Mouse (Mus musculus) ZHBTc4 (cell line): ENCODE data around the gene Pde4a.

Source experiments
- DNase-seq: peaks from one replicate; pipeline ENCODE4 v3.0.0-alpha.2; 2011; ENCODE audit warnings: low read depth, low spot score

The Pde4a gene

GRCm38 (mm10) chr9:21149077-21149653 is 16.3 kb upstream of the Pde4a start:
- DNase-seq: no peak

DNA sequence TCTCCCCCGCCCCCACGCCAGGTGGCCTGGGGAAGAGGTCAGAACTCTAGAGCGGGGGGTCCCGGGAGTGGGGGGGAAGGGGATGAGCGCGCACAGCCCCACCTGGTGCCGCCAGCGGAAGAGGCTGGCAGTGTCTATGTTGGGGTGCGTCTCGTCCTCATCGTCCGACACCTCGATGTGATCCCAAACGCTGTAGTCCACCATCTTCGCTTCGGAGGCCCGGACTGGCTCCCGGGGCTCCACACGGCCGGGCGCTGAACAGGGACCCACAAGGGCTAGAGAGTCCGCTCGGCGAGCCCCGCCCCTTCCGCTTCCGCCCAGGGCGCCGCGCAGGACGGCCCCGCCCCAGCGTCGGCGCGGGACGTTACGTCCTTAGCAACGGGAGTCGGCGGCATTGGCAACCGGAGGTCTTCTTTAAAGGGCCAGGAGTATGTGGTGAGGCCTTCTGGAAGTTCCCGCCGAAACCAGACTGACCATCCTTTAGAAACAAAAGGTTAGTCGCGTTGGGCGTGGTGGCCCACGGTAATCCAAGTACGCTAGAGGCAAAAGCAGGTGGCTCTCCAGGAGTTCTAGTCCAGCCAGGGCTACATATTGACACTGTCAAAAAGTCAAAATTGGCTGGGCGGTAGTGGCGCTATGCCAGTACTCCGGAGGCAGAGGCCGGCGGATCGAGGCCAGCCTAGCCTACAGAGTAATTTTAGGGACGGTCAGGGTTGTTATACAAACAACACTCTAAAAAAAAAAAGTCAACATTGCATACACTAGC is 15.7 kb upstream of the Pde4a start, which contains the start of gene Cdc37:
Cdc37 (minus strand) TSS at position 329 of the 766 bp plus-strand sequence.
- DNase-seq: peak; percentile 98

- DNase-seq: no peak
Measured at GRCm38 (mm10) chr9:21152715-21153114, 12.8 kb upstream of the Pde4a start.

- DNase-seq: no peak
Measured at GRCm38 (mm10) chr9:21153331-21153730, 12.2 kb upstream of the Pde4a start.

DNA sequence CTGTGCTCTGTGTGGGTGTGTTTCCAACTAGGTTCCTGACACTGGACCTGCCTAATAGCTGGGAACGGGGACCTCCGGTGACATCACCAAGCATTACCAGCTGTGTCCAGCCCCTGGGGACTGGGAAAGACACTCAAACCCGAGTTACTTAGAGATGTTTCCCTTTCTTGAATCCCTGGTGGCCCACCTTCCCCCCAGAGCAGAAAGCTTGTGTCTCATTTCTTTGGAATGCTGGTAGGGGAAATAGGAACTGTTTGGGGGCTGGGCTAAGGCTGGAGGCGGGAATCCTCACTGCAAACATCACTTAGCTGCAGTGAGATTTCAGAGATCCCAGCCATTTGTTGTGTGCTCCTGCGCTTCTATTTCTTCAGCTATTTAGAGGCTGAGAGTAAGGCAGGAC is 11.7 kb upstream of the Pde4a start:
- no peak for DNase-seq

- DNase-seq: no peak
Measured at GRCm38 (mm10) chr9:21154787-21155186, 10.7 kb upstream of the Pde4a start.

- peak; percentile 98 for DNase-seq
Measured at GRCm38 (mm10) chr9:21161209-21161909, 4.2 kb upstream of the Pde4a start.

DNA sequence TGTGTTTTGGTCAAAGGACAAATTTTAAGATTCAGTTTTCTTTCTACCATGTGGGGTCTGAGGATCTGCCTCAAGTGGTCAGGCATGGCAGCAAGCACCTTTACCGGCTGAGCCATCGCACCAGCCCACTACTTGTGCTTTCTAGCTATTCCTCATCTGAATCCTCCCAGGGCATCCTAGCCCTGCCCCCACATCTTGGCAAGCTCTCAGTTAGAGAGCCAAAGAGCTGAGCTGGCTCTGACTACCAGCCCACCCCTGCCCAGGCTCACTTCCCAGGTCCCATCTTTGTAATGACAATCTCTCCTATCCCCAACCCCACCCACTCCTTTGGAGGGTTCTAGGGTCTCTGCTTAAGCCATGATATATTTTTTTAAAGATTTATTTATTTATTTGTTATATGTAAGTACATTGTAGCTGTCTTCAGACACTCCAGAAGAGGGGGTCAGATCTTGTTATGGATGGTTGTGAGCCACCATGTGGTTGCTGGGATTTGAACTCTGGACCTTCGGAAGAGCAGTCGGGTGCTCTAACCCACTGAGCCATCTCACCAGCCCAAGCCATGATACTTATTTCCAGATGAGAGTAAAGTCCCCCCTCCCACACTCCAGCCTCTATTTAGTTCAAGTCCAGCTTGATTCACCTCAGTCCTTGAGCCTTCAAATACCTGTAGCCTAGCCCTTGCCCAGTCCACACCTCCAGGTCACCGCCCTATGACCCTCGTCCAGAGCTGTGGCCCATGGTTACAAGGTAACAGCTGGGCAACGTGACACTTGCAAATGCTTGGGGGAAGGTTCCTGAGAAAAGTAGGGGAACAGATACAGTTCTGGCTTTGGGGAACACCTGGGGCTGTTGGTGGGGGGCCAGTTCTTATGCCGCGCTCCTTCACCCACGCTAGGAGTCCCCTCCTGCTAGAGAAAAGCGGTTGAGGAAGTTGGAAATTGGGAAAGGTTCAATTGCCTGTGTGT is 2.1 kb upstream of the Pde4a start:
- no peak for DNase-seq

GRCm38 (mm10) chr9:21164072-21164471 is 1.4 kb upstream of the Pde4a start:
- no peak for DNase-seq

- peak; percentile 58 for DNase-seq
Measured at GRCm38 (mm10) chr9:21165952-21166451, 488 bp downstream of the Pde4a start.

GRCm38 (mm10) chr9:21166516-21166915 is 1.0 kb downstream of the Pde4a start:
- DNase-seq: no peak

DNA sequence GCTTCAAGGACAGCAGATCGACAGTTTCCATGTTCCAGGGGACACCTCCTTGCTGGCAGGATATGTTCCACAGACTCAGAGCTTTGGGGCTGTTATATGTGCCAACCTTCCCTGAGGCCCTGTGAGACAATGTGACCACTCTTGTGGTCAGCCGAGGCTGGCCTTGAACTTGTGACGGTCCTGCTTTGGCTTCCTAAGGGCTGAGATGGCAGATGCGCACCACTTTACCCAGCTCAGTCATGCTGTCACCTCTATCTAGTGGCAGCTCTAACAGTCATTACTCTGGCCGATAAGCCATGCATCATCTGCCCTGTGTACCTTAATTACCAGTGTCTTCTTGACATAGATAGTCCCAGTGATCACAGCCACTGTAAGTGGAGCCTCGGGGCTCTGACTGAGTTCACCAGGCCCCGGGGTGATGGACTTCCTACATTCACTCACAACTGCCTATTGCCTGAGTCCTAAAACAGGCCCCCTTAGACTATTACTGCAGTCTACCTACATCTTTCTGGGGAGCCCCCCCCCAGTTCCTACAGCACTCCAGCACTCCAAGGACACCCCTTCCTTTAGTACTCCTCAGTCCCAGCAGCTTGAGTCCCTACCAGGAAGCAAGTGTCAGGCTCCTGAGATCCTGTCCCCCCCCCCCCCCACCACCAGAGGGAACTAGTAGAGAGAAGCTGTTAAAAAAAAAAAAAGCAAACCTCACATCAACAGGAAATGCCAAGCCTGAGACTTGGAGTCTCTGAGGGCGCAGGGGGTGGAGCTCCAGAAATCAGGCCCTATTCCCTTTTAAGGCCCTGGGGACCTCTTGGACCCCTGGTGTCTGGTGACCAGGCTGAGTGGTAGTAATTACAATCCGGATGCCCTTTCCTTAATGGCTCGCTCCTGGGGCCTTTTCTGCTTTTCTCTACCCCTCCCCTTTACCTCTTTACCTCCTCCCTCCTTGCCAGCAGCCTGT is 1.9 kb downstream of the Pde4a start:
- DNase-seq: no peak

DNA sequence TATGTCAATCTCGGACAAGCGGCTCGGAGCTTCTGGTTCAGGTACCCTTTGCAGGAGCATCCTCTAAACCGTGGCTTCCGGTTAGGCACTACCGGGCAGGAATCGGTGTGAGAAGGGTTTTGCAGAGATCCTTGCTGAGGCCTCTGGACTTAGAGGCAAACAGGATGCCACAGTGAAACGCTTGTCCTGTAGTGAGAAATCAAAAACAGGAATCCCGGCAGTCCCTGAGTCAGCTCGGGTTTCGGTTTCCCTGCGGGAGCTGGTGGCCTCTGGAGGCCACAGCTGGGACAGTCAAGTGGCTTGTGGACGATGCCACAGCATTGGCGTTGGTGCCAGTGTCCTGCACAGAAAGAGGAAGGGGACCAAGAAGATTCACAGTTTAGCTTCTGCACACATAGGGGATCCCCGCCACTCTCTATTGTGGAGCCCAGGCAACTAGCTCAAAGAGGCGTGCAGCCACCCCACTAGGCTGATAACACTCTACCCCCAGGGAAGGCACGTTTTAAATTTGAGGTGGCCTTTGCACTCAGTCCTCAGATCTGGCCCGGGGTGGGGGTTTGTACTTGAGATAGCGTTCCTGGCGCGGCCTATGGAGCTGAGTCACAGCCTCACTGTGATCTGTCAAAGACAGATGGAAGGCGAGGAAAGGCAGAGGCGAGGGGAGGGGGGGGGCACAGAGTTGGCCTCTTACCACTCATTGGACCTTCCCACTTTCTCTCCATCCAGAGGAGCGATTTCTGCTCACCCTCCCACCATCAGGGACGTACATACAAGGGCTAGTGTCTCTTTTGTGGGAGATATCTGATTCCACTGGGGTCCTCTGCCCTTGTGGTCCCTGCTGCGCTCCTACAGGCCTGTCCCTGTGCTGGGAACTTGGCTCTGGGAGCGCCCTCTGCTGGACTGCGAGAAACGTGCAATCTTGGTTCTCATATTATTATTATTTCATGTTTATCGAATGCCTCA is 2.9 kb downstream of the Pde4a start:
- DNase-seq: peak; percentile 81

DNA sequence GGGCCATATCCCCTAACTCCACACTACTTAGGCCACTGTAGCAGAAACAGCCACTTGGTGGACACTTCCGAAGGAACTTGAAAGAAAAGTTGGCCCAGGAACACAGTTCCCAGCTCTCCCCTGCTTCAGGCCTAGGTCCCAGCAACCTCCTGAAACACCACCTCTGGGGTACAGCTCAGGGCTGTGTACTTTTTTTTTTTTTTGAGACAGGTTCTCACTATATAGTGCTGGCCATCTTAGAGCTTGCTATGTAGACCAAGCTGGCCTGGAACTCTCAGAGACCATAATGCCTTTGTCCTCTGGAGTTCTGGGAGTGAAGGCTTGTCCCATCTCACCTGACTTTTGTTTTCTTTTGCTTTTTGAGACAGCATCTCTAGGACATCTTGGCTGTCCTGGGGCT is 3.6 kb downstream of the Pde4a start:
- DNase-seq: no peak

GRCm38 (mm10) chr9:21172364-21172763 is 6.8 kb downstream of the Pde4a start:
- DNase-seq: no peak

GRCm38 (mm10) chr9:21180402-21180801 is 14.9 kb downstream of the Pde4a start:
- no peak for DNase-seq

GRCm38 (mm10) chr9:21180841-21181240 is 15.3 kb downstream of the Pde4a start:
- no peak for DNase-seq

DNA sequence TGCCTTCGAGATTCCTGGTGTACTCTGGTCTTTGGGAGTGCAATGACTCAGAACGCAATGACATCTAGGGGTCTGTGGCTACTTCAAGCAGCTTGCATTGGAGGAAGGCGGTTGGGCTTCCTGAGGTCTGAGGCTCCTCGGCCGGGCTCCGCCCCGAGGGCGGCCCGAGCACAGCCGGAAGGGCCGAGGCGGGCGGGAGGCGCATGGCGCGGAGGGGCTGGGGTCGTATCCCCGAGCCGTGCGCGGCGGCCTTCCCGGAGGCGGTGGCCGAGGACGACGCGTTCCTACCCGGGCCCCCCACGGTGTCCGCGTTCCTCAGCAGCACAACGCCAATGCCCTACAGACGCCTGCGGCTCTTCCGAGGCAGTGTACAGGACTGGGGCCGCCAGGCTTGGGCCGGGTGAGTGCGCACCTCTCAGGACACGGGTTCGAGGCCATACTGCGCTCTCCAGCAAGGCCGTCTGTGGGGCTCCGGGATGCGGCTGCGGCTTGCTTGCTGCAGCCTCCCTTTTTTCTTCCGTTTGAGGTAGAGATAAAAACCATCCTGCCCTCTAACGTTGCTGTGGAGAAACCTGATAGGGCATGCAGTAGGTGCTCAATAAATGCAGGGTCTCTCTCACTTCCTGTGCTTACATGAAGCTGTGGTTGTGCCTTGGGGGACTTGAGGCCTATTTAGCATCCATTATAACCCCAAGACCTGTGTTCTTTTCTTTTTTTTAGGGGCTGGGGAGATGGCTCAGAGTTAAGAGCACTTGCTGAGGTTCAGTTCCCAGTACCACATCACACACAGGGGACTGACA is 16.1 kb downstream of the Pde4a start:
- DNase-seq: peak; percentile 82
